Mouse (Mus musculus) liver, embryonic 15.5 days (tissue): ENCODE measurements around the gene Dohh. TPM values are rescaled to one million over a fixed set of nuclear protein-coding genes. Genes with fewer than 3 reads are reported as not detected.

Experiments
- ATAC-seq: fragments of 200-750 bp; cut with Nextera tagmentation; 2 replicates; pipeline ENCODE4 v1.8.0; 2017; ENCODE audit warnings: moderate number of reproducible peaks, mild to moderate bottlenecking, moderate library complexity; ENCODE audit not compliant: insufficient read depth
- H3K27ac ChIP-seq: fragments of 300-500 bp; sonication (generic); replicated peaks from 2 replicates; pipeline ENCODE4 v1.5.1; 2015; ENCODE audit warnings: mild to moderate bottlenecking, inconsistent platforms
- H3K27me3 ChIP-seq: fragments of 300-500 bp; sonication (generic); 2 replicates; pipeline ENCODE4 v1.6.1; 2015; ENCODE audit warnings: mild to moderate bottlenecking, inconsistent platforms
- H3K36me3 ChIP-seq: fragments of 300-500 bp; sonication (generic); replicated peaks from 2 replicates; pipeline ENCODE4 v1.6.1; 2015; ENCODE audit warnings: moderate library complexity, mild to moderate bottlenecking, inconsistent platforms
- H3K4me1 ChIP-seq: fragments of 300-500 bp; sonication (generic); replicated peaks from 2 replicates; pipeline ENCODE4 v1.6.1; 2015; ENCODE audit warnings: inconsistent platforms
- H3K4me2 ChIP-seq: fragments of 300-500 bp; sonication (generic); 2 replicates; pipeline ENCODE4 v1.6.1; 2015; ENCODE audit warnings: moderate library complexity, mild to moderate bottlenecking, inconsistent platforms
- H3K4me3 ChIP-seq: fragments of 300-500 bp; sonication (generic); replicated peaks from 2 replicates; pipeline ENCODE4 v1.5.1; 2015; ENCODE audit warnings: mild to moderate bottlenecking, inconsistent platforms
- H3K9ac ChIP-seq: fragments of 300-500 bp; sonication (generic); 2 replicates; pipeline ENCODE4 v1.6.1; 2015; ENCODE audit warnings: moderate library complexity, mild to moderate bottlenecking, inconsistent platforms
- H3K9me3 ChIP-seq: fragments of 300-500 bp; sonication (generic); replicated peaks from 2 replicates; pipeline ENCODE4 v1.6.1; 2016; ENCODE audit warnings: inconsistent platforms
- WGBS: fragments of 180-500 bp; shearing (Covaris S2); methylation state at CpG from one replicate; pipeline ENCODE4 v1.1.7; 2015; ENCODE audit warnings: mixed read lengths; ENCODE audit not compliant: insufficient replicate concordance; 5-methylcytosine and 5-hydroxymethylcytosine counted together
- polyA plus RNA-seq: library from polyadenylated mRNA; unstranded; fragments of >200 nt; fragmentation: Nextera tagmentation; extraction: Ambion mirVana; gene quantifications from 2 replicates; pipeline ENCODE4 v1.2.1, GENCODE M21; 2015

The Dohh gene
- polyA plus RNA-seq: 50.9 and 56.2 TPM in 2 replicates

DNA sequence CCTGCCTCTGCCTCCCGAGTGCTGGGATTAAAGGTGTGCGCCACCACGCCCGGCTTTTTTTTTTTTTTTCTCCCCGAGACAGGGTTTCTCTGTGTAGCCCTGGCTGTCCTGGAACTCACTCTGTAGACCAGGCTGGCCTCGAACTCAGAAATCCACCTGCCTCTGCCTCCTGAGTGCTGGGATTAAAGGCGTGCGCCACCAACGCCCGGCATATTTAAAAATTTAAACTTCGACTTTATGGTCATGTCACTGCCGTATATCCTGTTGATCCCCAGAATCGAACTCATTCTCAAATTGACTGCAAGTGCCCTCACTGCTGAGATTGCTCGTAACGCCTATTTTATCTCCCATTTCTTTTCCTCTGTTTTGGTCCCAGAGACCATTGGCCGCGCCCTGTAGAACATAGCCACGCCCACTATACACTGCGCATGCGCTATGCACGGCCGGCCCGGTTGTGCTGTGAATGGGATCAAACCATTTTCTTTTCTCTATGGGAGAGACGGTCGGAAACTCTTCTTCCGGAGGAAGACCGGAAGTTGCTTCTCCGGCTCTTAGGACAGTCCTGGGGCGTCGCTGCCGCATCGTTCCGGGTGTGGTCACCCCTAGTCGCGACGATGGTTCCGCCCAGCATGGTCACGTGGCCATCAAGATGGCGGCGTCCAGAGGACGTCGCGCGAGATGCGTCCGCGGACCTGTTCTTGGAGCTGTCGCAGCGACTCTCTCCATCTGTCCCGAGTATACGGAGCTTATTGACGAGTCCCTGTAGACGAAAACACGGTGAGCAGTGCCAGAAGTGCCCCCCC, at the start of gene Dohh, which contains the start of gene Gm48551:
Gene Dohh (plus strand): TSS at position 627 of the 803 bp plus-strand sequence.
Gene Gm48551 (plus strand): TSS at position 665 of the 803 bp plus-strand sequence.
- peak within 1 kb of the TSS; percentile 99 for H3K27ac ChIP-seq
- H3K27me3 ChIP-seq: no peaks in the 10 kb centered on the region
- peak within 1 kb of the TSS; percentile 76 for H3K4me3 ChIP-seq
- no peaks in the 10 kb centered on the region for H3K9me3 ChIP-seq
- ATAC-seq: peak; percentile 73
- H3K36me3 ChIP-seq: peaks cover 29% of the 10 kb centered on the region
- peak within 1 kb of the TSS; percentile 75 for H3K9ac ChIP-seq
- WGBS: 7% methylated on average over 54 of the region's 54 CpGs
- H3K4me2 ChIP-seq: peak within 1 kb of the TSS; percentile 91
- peaks cover 82% of the 10 kb centered on the region for H3K4me1 ChIP-seq

DNA sequence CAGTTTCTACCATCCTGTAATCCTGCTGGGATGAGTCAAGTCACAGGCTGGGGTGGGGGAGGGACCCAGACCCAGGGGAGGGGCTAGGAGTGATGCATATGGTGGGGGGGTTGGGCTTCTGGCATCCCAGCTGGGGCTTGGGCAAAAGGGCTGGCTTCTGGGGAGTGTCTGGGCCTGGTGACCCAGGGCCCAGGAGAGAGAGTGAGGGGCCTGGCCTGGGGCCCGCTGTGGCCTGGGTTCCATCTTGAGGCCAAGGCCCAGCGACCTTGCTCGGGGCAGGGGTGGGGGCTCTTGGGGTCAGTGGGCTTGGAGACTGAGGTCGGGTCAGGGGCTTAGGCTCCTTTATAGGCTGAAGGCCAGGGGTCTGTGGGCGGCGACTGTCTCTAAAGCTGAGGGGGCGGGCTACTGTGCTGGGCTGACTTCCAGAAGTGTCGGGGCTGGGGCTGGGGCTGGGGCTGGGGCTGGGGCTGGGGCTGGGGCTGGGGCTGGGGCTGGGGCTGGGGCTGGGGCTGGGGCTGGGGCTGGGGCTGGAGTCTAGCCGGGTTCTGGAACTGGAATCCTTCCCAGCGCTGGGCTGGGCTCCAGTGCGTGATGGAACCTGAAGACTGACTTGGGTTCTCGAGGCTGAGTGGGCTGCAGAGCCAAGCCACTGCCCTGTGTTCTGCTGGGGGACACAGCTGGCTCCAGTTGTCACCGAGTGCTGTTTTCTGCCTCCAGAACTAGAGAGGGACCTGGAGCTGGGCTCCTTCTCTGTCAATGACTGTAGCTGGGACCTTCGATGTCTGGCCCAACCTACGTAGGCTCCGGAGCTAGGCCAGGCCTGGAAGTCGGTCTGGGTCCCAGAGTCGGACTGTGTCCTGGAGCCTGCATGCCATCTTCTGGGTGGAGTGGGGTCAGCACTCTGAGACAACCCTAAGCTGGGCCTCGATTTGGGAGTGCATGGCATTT, 48.6 kb upstream of the Dohh start:
- H3K36me3 ChIP-seq: no peaks in the 10 kb centered on the region
- no peak overlapping the region for H3K27ac ChIP-seq
- no peak overlapping the region for H3K4me2 ChIP-seq
- peaks cover 54% of the 10 kb centered on the region for H3K27me3 ChIP-seq
- peaks cover 7% of the 10 kb centered on the region for H3K4me1 ChIP-seq
- no peak overlapping the region for H3K4me3 ChIP-seq
- ATAC-seq: no peak
- H3K9me3 ChIP-seq: no peaks in the 10 kb centered on the region
- WGBS: 67% methylated on average over 19 of the region's 19 CpGs
- no peak overlapping the region for H3K9ac ChIP-seq

DNA sequence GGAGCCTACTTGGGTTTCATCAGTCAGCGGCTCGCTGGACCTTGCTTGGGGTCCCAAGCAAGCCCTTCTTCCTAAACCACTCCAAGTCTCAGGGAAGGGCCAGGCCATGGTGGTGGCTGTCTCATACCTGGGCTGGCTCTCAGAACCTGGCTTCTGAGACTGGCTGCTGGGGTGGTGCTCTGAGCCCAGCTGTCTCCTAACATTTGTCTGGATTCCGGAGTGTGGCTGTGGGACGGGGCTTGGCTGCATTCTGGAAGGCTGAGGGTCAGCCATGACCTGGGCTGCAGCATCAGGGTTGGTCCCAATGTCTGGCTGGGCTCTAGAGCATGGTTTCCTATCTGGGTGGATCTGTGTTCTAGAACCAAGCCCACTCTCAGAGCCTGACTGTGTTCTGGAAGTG, 47.7 kb upstream of the Dohh start:
- Histone ChIP-seq H3K36me3 (no peaks in the 10 kb centered on the region), H3K27ac (no peak overlapping the region), H3K27me3 (peaks cover 63% of the 10 kb centered on the region), H3K9ac (no peak overlapping the region), H3K4me3 (no peak overlapping the region), H3K4me2 (no peak overlapping the region), H3K9me3 (no peaks in the 10 kb centered on the region), H3K4me1 (peaks cover 15% of the 10 kb centered on the region)
- WGBS: 76% methylated on average over 4 of the region's 4 CpGs
- ATAC-seq: no peak

DNA sequence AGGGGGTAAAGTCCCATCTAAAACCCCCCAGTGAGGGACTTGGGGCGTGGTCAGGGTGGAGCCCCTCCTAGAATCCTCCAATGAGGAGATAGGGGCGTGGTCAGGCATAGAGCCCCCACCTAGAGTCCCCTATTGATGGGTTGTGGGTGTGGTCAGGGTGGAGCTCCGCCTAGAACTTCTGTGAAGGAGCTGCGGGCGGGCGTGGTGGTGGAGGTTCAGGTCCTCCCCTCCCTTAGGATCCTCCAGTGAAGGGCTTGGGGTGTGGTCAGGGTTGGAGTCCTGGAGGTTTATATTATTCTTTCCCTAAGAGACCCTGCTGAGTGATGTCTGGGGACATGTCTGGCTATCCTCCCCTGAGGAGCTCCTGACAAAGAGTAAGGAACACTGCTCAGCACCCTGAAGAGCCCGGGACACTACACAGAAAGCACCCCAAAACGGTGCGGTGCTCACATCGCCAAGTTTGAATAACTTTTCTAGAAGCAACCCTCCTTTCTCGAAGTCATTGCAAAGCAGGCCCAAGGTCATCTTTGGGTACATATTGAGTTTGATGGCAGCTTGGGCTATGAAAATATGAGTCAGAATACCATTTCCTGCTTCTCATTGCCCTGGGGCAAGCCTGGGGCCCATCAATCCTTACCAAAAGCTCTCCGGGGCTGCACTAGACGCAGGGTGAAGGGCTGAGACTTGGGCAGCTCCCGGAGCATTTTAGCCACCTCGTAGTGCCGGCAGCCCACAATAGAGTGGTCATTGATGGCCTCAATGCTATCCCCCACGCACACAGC, 43.5 kb upstream of the Dohh start:
- H3K4me1 ChIP-seq: peaks cover 40% of the 10 kb centered on the region
- H3K9ac ChIP-seq: no peak overlapping the region
- WGBS: 42% methylated on average over 17 of the region's 17 CpGs
- peaks cover 83% of the 10 kb centered on the region for H3K27me3 ChIP-seq
- peak; percentile 35; the same call in 1 of the 2 replicates for ATAC-seq
- H3K4me3 ChIP-seq: no peak overlapping the region
- no peak overlapping the region for H3K27ac ChIP-seq
- H3K36me3 ChIP-seq: 0 out of 2 replicates have a peak, but pooled peaks cover under 1% of the 10 kb centered on the region
- H3K4me2 ChIP-seq: peak overlapping the region; percentile 13
- H3K9me3 ChIP-seq: no peaks in the 10 kb centered on the region

DNA sequence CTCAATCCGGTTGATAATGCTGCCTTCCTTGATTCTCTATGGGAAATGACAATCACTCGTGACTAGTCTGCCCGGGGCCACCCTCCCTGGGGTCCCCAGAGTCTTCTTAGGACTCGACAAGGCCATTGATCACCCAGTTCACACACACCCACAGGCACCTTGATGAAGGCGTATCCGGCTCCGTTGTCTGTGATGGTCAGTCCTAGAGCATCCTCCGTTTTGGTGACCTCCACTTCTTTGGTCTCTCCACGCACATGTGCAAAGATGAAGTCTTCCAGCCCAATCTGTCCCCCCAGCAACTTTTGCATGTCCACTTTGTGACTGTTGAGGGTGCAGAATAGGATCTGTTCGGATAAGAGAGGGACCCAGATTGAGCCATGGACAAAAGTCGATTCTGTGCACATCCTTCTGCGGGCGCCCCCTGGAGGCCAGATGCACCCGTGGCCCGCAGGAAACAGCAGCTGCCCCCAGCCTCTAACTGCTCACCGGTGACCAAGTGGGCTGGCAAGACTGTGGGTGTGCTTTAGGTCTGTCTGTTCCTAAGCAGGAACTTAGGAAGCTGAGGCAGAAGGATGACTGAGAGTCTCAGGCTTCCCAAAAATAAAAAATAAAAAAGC, 42.8 kb upstream of the Dohh start:
- Histone ChIP-seq H3K27me3 (peaks cover 85% of the 10 kb centered on the region), H3K9ac (no peak overlapping the region), H3K4me2 (no peak overlapping the region), H3K4me1 (peaks cover 46% of the 10 kb centered on the region), H3K27ac (no peak overlapping the region), H3K36me3 (peaks cover 6% of the 10 kb centered on the region; the same call in 1 of the 2 replicates), H3K9me3 (no peaks in the 10 kb centered on the region), H3K4me3 (no peak overlapping the region)
- no peak for ATAC-seq
- 28% methylated on average over 16 of the region's 16 CpGs for WGBS

DNA sequence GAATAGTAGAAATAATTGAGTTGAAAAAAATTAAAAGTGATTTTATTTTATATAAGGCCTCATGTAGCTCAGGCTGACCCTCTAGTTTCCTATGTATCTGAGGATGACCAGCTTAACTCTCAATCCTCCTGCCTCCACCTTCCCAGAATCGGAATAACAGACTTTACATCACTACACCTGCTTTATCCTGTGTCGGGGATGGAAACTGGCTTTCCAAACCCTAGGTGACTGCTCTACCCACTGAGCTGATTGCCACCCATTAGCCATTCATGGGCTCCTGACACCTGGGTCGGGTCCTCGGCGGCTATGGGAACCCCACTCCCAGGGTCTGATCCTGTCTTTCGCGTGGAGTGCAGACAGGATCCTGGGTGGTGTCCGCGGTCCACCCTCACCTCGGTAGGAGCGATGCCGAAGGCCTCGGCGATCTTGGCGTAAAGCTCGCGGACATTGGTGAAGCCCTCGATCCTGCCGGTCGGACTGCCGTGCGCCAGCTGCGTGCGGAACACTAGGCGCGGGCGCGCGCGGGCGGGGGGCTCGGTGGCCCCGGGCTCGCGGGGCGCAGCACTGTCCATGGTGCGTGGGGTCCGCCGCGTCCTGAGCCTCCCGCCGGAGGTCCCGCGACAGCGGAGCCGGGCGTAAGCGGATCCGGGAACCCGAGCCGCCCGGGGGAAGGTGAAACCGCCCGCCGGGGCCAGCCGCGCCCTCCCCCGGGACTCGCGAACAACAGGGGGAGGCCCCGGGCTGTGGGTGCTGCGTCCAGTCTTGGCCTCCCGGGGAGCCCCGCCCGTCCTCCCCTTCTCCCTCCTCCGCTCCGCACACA, 41.3 kb upstream of the Dohh start, which contains the start of gene Gipc3:
Gene Gipc3 (minus strand): TSS at position 581 of the 820 bp plus-strand sequence.
- H3K36me3 ChIP-seq: peaks cover 17% of the 10 kb centered on the region
- H3K27me3 ChIP-seq: peaks cover 76% of the 10 kb centered on the region
- 5% methylated on average over 63 of the region's 67 CpGs for WGBS
- peak within 1 kb of the TSS; percentile 72 for H3K4me2 ChIP-seq
- no peak within 1 kb of the TSS for H3K27ac ChIP-seq
- H3K4me3 ChIP-seq: peak within 1 kb of the TSS; percentile 51
- peak within 1 kb of the TSS; percentile 15; the same call in 1 of the 2 replicates for H3K9ac ChIP-seq
- no peak for ATAC-seq
- peaks cover 60% of the 10 kb centered on the region for H3K4me1 ChIP-seq
- no peaks in the 10 kb centered on the region for H3K9me3 ChIP-seq

DNA sequence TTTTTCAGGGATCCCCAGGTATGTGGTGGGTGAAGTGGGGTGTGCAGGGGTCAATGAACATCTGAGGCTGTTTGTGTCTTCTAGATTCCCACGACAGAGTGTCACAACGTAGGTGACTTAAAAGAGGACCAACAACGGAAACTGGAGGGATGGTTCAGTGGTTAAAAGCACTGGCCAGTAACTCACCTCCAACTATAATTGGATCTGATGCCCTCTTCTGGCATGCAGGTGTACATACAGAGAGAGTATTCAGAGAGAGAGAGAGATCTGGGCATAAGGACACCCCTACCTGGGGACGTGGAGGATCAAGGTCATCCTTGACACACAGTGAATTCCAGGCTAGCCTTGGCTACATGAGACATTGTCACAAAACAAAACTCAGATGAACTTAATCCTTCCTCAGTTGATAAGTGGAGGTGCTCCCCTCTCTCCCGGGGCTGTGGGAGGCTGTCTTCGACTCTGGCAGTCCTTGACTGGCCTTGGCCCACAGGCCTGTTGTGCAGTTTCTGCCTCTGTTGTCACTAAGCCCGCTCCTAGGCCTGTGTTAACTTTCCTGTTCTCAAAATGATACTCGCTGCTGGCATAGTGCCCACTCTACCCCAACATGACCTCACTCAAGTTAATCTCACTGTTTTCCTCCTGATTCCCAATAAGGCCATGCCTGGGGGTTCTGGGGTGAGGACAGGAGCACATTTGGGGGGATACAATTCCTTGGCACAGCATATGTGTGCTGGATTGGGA, 39.6 kb upstream of the Dohh start:
- H3K4me2 ChIP-seq: no peak overlapping the region
- no peak for ATAC-seq
- H3K27me3 ChIP-seq: peaks cover 66% of the 10 kb centered on the region
- no peaks in the 10 kb centered on the region for H3K9me3 ChIP-seq
- peaks cover 25% of the 10 kb centered on the region for H3K36me3 ChIP-seq
- peaks cover 77% of the 10 kb centered on the region for H3K4me1 ChIP-seq
- 43% methylated on average over 8 of the region's 8 CpGs for WGBS
- no peak overlapping the region for H3K27ac ChIP-seq
- no peak overlapping the region for H3K9ac ChIP-seq
- no peak overlapping the region for H3K4me3 ChIP-seq

DNA sequence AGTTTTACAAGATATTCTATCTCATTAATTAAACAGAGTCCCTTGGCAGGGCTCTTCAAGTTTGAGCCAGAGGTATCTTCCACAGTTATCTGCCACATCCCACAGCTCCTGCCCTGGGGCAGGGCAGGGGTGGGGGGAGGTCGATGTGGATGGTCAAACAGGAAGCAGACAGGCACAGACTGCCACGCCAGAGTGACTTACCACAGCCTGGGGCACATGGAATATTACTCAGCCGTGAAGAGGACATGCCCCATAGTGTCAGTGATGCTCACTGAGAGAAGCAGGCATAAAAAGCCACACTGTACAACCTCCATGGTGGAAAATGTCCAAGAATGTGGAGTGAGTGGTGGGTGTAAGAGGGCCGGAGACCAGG, 39.1 kb upstream of the Dohh start:
- no peak overlapping the region for H3K27ac ChIP-seq
- no peaks in the 10 kb centered on the region for H3K9me3 ChIP-seq
- 50% methylated on average over 4 of the region's 4 CpGs for WGBS
- H3K4me2 ChIP-seq: no peak overlapping the region
- H3K4me3 ChIP-seq: no peak overlapping the region
- H3K4me1 ChIP-seq: peaks cover 81% of the 10 kb centered on the region
- H3K36me3 ChIP-seq: peaks cover 25% of the 10 kb centered on the region
- H3K27me3 ChIP-seq: peaks cover 63% of the 10 kb centered on the region
- no peak overlapping the region for H3K9ac ChIP-seq
- ATAC-seq: no peak

DNA sequence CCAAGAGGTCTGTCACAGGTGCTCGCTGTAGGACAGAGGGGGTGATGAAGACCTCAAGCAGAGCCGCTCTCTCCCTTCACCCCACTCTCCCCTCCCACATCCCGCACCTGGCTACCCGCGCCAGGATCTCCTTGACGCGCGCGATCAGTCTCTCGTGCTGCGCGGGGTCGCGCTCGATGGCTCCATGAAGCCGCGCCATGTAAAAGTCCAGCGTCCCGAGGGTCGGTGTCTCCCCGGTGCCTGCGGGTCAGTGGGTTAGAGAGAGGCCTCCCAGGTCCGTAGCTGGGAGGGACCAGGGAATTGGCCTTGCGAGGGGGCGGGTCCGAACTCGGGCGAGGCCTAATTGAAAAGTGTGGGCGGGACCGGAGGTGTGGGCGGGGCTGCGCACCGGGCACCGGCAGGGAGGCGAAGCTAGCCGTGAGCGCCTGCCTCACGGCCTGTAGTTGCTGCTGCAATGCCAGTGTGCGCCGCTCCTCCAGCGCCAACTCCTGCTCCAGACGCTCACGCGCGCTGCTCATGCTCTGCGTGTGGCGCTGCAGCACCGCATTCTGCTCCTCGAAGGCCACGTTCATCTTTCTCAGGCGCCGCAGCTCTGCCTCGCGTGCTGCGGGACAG, 37.7 kb upstream of the Dohh start:
- Histone ChIP-seq H3K27ac (peak overlapping the region; percentile 57; the same call in 1 of the 2 replicates), H3K36me3 (peaks cover 25% of the 10 kb centered on the region), H3K9me3 (no peaks in the 10 kb centered on the region), H3K4me3 (peak overlapping the region; percentile 49), H3K9ac (peak overlapping the region; percentile 33; the same call in 1 of the 2 replicates), H3K27me3 (peaks cover 50% of the 10 kb centered on the region), H3K4me2 (peak overlapping the region; percentile 82), H3K4me1 (peaks cover 75% of the 10 kb centered on the region)
- ATAC-seq: 0 out of 2 replicates have a peak, but pooled peaks have one; percentile 1
- WGBS: 13% methylated on average over 55 of the region's 55 CpGs
